Mouse (Mus musculus) thymus, postnatal 14 days (tissue): ENCODE results near the gene Exosc2.

Experiments
- DNase-seq: peaks from one replicate; pipeline ENCODE4 v3.0.0; 2021

Gene Exosc2

DNA sequence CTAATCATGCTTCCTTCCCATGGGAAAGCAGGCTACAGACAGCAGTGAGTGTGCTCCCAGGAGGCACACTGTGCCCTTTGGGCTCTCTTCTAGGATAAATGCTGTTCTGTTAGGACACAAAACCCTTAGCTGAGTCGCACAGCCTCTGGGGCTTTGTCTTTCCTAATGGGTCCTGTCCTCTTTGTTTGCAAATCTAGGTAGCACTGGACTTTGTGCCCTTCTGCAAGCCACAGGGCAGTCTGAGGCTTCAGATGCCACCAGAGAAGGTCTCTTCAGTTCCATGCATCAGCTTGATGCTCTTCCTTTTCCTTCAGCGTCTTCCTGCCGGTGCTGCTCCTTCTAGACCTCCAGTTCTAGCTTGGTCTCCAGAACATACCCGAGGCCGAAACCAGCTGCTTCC is 60.1 kb downstream of the Exosc2 start:
- DNase-seq, result no peak
